Mouse (Mus musculus): Measurements from ENCODE around the gene T.

DNA sequence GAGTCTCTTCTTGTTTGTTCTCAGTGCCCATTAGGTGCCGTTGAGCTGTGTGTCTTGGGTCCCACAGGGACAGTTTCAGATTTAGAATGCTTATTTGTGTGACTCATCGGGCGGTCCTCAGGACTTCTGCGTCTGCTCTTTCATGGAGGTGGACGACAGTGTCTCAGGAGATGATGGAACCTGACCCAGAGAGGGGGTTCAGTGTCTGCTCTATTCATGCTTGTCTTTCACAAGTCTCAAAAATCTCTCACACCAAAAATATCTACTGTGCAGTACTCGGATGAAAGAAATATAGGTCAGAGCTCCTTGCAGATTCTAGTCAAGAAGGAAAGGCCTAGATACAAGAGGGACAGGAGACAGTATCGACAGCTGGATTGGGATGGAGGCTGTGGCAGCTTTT lies 48.7 kb downstream of the T start:
- TF ChIP-seq CTCF (IDR thresholded peaks at IDR 0.05; ENCODE audit: borderline replicate concordance, extremely low read depth, insufficient read depth, insufficient read length) = no peak
- no peak for TF ChIP-seq POLR2A (IDR thresholded peaks at IDR 0.05; ENCODE audit: borderline replicate concordance, extremely low read depth, insufficient read depth, insufficient read length, poor library complexity, severe bottlenecking)
